Mouse (Mus musculus) neural tube, embryonic 13.5 days (tissue): Measurements from ENCODE around the gene Gna12. TPM values are rescaled to one million over a fixed set of nuclear protein-coding genes. Genes with fewer than 3 reads are reported as not detected.

Source experiments
- ATAC-seq: fragments of 200-750 bp; cut with Nextera tagmentation; 2 replicates; pipeline ENCODE4 v1.8.0; 2017; ENCODE audit warnings: low read depth, mild to moderate bottlenecking, moderate TSS enrichment, moderate library complexity
- H3K27ac ChIP-seq: fragments of 300-500 bp; sonication (generic); replicated peaks from 2 replicates; pipeline ENCODE4 v1.5.1; 2015; ENCODE audit warnings: moderate library complexity, mild to moderate bottlenecking, inconsistent platforms
- H3K27me3 ChIP-seq: fragments of 300-500 bp; sonication (generic); 2 replicates; pipeline ENCODE4 v1.6.1; 2015; ENCODE audit warnings: mild to moderate bottlenecking, inconsistent platforms
- H3K36me3 ChIP-seq: fragments of 300-500 bp; sonication (generic); 2 replicates; pipeline ENCODE4 v1.6.1; 2015; ENCODE audit warnings: mild to moderate bottlenecking, inconsistent platforms
- H3K4me1 ChIP-seq: fragments of 300-500 bp; sonication (generic); replicated peaks from 2 replicates; pipeline ENCODE4 v1.6.1; 2015; ENCODE audit warnings: inconsistent platforms
- H3K4me2 ChIP-seq: fragments of 300-500 bp; sonication (generic); 2 replicates; pipeline ENCODE4 v1.6.1; 2015; ENCODE audit warnings: inconsistent platforms, mild to moderate bottlenecking, moderate library complexity
- H3K4me3 ChIP-seq: fragments of 300-500 bp; sonication (generic); 2 replicates; pipeline ENCODE4 v1.5.1; 2015; ENCODE audit warnings: mild to moderate bottlenecking, inconsistent platforms
- H3K9ac ChIP-seq: fragments of 300-500 bp; sonication (generic); 2 replicates; pipeline ENCODE4 v1.6.1; 2015; ENCODE audit warnings: moderate library complexity, mild to moderate bottlenecking, inconsistent platforms
- H3K9me3 ChIP-seq: fragments of 300-500 bp; sonication (generic); 2 replicates; pipeline ENCODE4 v1.6.1; 2016; ENCODE audit warnings: inconsistent platforms
- WGBS: fragments of 180-500 bp; shearing (Covaris S2); methylation state at CpG from one replicate; pipeline ENCODE4 v1.1.7; 2015; 5-methylcytosine and 5-hydroxymethylcytosine counted together
- polyA plus RNA-seq: library from polyadenylated mRNA; unstranded; fragments of >200 nt; fragmentation: Nextera tagmentation; extraction: Ambion mirVana; gene quantifications from 2 replicates; pipeline ENCODE4 v1.2.1, GENCODE M21; 2015

The Gna12 gene
- polyA plus RNA-seq, 1 experiment from 2014 or later = 35.0 TPM

- WGBS = 71% methylated on average over 5 of the region's 5 CpGs
- H3K27ac ChIP-seq = peak overlapping the region; percentile 91
- H3K4me1 ChIP-seq = peaks cover 59% of the 10 kb centered on the region
- 0 out of 2 replicates have a peak, but pooled peaks have one; percentile 40 for ATAC-seq
- no peaks in the 10 kb centered on the region for H3K36me3 ChIP-seq
- no peaks in the 10 kb centered on the region for H3K27me3 ChIP-seq
- H3K4me3 ChIP-seq = no peak overlapping the region
- H3K9ac ChIP-seq = no peak overlapping the region
- H3K4me2 ChIP-seq = no peak overlapping the region
- no peaks in the 10 kb centered on the region for H3K9me3 ChIP-seq
These were observed 61.9 kb downstream of the Gna12 start for GRCm38 (mm10) chr5:140768333-140768732.

DNA sequence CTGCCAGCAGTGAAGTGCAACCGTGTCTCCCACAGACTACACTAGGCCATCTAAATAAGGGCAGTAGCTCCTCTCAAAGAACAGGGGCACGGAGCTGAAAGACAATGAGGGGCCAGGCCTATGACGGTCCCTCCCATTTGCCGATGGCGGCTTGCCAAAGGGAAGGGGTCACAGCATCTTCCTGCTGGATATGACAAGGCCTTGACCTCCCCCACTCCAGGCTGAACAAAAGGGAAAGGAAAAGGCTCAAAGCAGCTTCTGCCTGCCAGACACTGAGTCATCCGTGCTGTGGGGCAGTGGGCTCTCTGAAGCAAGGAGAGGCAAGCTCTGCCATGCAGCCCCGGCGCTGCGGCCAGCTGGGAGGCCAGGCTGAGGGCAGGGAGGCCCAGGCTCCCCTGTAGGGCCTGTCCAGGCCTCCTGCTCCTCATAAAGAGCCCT lies 62.5 kb downstream of the Gna12 start:
- H3K9me3 ChIP-seq = no peaks in the 10 kb centered on the region
- peak overlapping the region; percentile 53 for H3K9ac ChIP-seq
- H3K4me2 ChIP-seq = no peak overlapping the region
- H3K4me3 ChIP-seq = no peak overlapping the region
- no peaks in the 10 kb centered on the region for H3K36me3 ChIP-seq
- WGBS = 3% methylated on average over 9 of the region's 9 CpGs
- H3K27ac ChIP-seq = peak overlapping the region; percentile 91
- H3K27me3 ChIP-seq = no peaks in the 10 kb centered on the region
- H3K4me1 ChIP-seq = peaks cover 62% of the 10 kb centered on the region
- peak; percentile 60; the same call in 1 of the 2 replicates for ATAC-seq

DNA sequence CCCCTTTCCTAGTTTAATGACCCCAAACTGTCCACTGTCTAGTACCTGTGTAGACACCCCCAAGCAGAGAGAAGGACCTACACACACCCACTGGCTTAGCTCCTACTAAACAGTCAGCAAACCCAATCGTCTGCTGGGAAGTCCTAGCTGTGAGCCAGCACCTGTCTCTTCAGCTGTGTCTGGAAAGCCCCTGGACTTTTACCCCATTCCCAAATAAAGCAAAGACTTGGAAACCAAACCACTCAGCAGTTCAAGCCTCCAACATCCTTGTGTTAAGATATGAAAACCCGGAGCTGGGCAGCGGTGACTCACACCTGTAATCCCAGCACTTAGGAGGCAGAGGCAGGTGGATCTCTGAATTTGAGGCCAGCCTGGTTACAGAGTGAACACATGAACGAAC lies 63.7 kb downstream of the Gna12 start:
- H3K4me3 ChIP-seq = no peak overlapping the region
- ATAC-seq = no peak
- no peaks in the 10 kb centered on the region for H3K27me3 ChIP-seq
- H3K9ac ChIP-seq = no peak overlapping the region
- peaks cover 10% of the 10 kb centered on the region for H3K36me3 ChIP-seq
- 90% methylated on average over 4 of the region's 4 CpGs for whole genome bisulfite sequencing
- no peak overlapping the region for H3K27ac ChIP-seq
- peaks cover 59% of the 10 kb centered on the region for H3K4me1 ChIP-seq
- H3K9me3 ChIP-seq = no peaks in the 10 kb centered on the region
- H3K4me2 ChIP-seq = no peak overlapping the region

GRCm38 (mm10) chr5:140764921-140765613 lies 65.2 kb downstream of the Gna12 start:
- WGBS = 75% methylated on average over 6 of the region's 6 CpGs
- no peaks in the 10 kb centered on the region for H3K27me3 ChIP-seq
- peak overlapping the region; percentile 9 for H3K27ac ChIP-seq
- ATAC-seq = no peak
- no peak overlapping the region for H3K4me3 ChIP-seq
- no peaks in the 10 kb centered on the region for H3K9me3 ChIP-seq
- peaks cover 45% of the 10 kb centered on the region for H3K4me1 ChIP-seq
- H3K9ac ChIP-seq = no peak overlapping the region
- no peak overlapping the region for H3K4me2 ChIP-seq
- H3K36me3 ChIP-seq = peaks cover 23% of the 10 kb centered on the region

- H3K36me3 ChIP-seq = peaks cover 48% of the 10 kb centered on the region
- ATAC-seq = no peak
- H3K9ac ChIP-seq = no peak overlapping the region
- peaks cover 19% of the 10 kb centered on the region for H3K4me1 ChIP-seq
- no peak overlapping the region for H3K27ac ChIP-seq
- no peaks in the 10 kb centered on the region for H3K27me3 ChIP-seq
- H3K4me3 ChIP-seq = no peak overlapping the region
- H3K4me2 ChIP-seq = no peak overlapping the region
- no peaks in the 10 kb centered on the region for H3K9me3 ChIP-seq
- 78% methylated on average over 4 of the region's 4 CpGs for WGBS
These were observed 67.7 kb downstream of the Gna12 start for GRCm38 (mm10) chr5:140762540-140762939.

DNA sequence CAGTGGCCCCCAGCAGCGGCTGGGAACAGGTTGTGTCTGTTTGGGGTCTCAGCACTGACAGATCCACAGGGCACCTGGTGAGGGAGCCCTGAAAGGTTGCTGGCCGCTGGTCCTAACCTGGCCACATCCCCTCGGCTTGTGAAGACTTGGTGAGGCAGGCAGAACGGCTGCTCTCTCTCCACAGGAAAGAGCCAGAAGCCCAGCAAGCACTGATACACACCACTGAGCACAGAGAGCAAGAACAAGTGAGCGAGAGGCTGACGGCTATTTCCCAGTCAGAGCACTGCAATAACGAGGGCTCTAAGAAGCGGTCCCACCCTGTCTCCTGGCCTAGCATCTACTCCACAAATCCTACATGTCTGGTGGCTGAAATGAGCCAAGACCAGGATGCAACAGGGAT lies 71.4 kb downstream of the Gna12 start:
- Histone ChIP-seq H3K4me2 (no peak overlapping the region), H3K4me3 (no peak overlapping the region), H3K36me3 (peaks cover 67% of the 10 kb centered on the region), H3K9me3 (no peaks in the 10 kb centered on the region), H3K27me3 (no peaks in the 10 kb centered on the region), H3K27ac (no peak overlapping the region), H3K9ac (no peak overlapping the region), H3K4me1 (0 out of 2 replicates have a peak, but pooled peaks cover 11% of the 10 kb centered on the region)
- WGBS = 83% methylated on average over 8 of the region's 8 CpGs
- no peak for ATAC-seq

DNA sequence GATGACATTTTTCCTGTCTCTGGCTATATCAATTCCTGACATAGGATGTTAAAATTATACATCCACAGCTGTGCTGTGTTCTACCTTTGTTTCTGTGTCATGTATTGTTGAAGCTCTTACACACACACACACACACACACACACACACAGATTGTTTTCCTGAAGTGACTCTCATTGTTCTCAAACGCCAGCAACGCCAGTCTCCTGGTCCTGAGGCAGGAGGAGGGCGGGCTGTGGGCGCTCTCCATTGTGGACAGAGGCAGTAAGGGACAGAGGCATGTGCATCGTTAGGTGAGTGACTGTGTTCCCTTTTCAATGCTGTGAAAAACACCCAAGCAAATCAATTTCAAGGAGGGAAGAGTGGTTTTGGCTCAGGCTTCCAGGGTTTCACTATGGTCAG lies 77.0 kb downstream of the Gna12 start:
- no peaks in the 10 kb centered on the region for H3K27me3 ChIP-seq
- WGBS = 49% methylated on average over 5 of the region's 5 CpGs
- H3K36me3 ChIP-seq = peaks cover 31% of the 10 kb centered on the region
- H3K4me1 ChIP-seq = peaks cover 17% of the 10 kb centered on the region
- ATAC-seq = no peak
- no peak overlapping the region for H3K4me2 ChIP-seq
- H3K27ac ChIP-seq = no peak overlapping the region
- H3K9me3 ChIP-seq = no peaks in the 10 kb centered on the region
- no peak overlapping the region for H3K4me3 ChIP-seq
- no peak overlapping the region for H3K9ac ChIP-seq

DNA sequence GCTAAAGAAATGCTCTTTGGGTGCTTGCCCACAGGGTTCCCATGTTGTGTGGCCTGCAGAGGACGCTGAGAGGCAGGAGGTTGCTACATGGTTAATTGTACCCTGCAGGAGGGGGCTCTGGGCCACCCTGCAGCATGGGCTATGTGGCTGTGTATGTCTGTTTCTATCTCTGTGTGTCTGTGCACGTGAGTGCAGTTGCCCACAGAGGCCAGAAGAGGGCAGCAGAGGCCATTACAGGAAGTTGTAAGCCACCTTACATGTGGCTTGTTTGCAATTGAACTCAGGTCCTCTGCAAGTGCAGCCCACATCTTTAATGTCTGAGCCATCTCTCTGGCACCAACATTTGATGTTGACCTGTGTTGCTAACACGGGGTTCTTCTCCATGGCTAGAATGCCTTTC lies 77.6 kb downstream of the Gna12 start:
- ATAC-seq = no peak
- no peak overlapping the region for H3K27ac ChIP-seq
- H3K4me2 ChIP-seq = no peak overlapping the region
- peaks cover 25% of the 10 kb centered on the region for H3K36me3 ChIP-seq
- no peak overlapping the region for H3K4me3 ChIP-seq
- H3K27me3 ChIP-seq = no peaks in the 10 kb centered on the region
- WGBS = 96% methylated on average over 3 of the region's 3 CpGs
- H3K9ac ChIP-seq = no peak overlapping the region
- H3K9me3 ChIP-seq = no peaks in the 10 kb centered on the region
- H3K4me1 ChIP-seq = peaks cover 17% of the 10 kb centered on the region

DNA sequence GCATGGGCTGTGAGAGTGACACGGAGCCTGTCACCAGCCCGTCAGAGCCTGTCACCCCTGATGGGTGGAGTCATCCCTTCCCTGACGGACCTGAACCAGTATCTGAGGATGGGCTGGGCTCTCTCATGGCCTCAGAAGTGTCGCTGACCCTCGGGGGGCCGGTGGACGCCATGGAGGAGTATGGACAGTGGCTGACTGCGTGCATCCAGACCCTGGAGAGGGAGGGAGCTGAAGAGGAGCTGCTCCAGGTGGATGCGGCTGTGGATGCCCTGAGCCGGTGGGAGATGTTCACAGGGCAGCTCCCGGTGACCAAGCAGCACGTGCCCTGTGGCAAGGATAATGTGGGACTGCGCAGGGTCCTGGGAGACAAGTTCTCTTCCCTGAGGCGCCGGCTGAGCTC lies 78.2 kb downstream of the Gna12 start:
- Histone ChIP-seq H3K9ac (no peak overlapping the region), H3K27me3 (no peaks in the 10 kb centered on the region), H3K4me1 (peaks cover 17% of the 10 kb centered on the region), H3K9me3 (no peaks in the 10 kb centered on the region), H3K4me3 (no peak overlapping the region), H3K4me2 (no peak overlapping the region), H3K27ac (no peak overlapping the region), H3K36me3 (peaks cover 21% of the 10 kb centered on the region; the same call in 1 of the 2 replicates)
- WGBS = 92% methylated on average over 15 of the region's 15 CpGs
- no peak for ATAC-seq

DNA sequence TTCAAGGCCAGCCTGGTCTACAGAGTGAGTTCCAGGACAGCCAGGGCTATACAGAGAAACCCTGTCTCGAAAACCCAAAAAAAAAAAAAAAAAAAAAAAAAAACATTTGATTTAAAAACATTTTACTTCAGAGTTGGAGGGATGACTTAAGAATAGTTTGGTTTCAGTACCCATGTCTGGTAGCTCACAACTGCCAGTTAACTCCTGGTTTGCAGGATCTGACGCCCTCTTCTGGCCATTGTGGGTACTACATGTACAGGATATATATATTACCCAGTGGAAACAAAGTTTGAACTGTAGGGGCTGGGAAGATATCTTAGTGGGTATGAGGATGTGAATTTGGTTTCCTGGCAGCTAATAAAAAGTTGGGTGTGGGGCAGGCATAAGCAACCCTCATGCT lies 79.3 kb downstream of the Gna12 start:
- Histone ChIP-seq H3K4me3 (no peak overlapping the region), H3K4me2 (no peak overlapping the region), H3K9ac (no peak overlapping the region), H3K27ac (no peak overlapping the region), H3K9me3 (no peaks in the 10 kb centered on the region), H3K27me3 (no peaks in the 10 kb centered on the region), H3K36me3 (peaks cover 18% of the 10 kb centered on the region; the same call in 1 of the 2 replicates), H3K4me1 (peaks cover 17% of the 10 kb centered on the region)
- no peak for ATAC-seq
- WGBS = 2% methylated on average over 1 of the region's 2 CpGs

DNA sequence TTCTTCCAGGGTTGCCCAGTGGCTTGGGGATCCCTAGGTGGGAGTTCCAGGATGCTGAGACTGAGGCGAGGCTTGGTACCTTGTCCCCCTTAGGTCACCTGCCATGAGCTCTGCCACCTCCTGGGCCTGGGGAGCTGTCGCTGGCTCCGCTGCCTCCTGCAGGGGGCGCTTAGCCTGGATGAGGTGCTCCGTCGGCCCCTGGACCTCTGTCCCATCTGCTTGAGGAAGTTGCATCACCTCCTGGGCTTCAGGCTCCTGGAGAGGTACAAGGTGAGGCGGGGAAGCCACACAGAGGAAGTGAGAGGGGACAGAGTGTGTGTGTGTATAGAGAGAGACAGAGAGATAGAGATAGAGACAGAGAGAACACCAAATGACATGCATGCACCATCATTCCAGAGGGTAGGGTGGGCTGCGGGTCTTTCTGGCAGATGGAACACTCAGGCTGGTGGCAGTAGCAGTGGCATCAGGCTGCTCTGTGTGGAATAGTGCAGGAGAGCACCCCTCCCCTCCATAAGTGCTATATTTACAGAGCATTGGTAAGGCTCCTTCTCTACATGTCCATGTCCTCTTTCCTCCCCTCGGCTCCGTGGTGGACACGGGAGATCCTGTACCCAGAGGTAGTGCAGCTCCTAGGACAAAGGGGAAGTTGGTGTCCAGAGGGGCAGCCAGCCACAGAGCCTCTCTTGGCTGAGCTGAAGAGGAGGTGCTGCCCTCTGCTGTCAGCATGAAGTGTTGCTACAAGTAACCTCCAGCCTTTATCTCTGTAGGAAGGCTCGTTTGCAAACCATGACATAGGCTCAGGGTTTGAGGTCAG lies 81.0 kb downstream of the Gna12 start:
- Histone ChIP-seq H3K9ac (peak overlapping the region; percentile 60), H3K36me3 (0 out of 2 replicates have a peak, but pooled peaks cover 5% of the 10 kb centered on the region), H3K27ac (peak overlapping the region; percentile 38; the same call in 1 of the 2 replicates), H3K9me3 (no peaks in the 10 kb centered on the region), H3K4me3 (peak overlapping the region; percentile 24; the same call in 1 of the 2 replicates), H3K4me1 (peaks cover 17% of the 10 kb centered on the region), H3K4me2 (peak overlapping the region; percentile 50), H3K27me3 (no peaks in the 10 kb centered on the region)
- ATAC-seq = peak; percentile 72
- WGBS = 18% methylated on average over 12 of the region's 12 CpGs

DNA sequence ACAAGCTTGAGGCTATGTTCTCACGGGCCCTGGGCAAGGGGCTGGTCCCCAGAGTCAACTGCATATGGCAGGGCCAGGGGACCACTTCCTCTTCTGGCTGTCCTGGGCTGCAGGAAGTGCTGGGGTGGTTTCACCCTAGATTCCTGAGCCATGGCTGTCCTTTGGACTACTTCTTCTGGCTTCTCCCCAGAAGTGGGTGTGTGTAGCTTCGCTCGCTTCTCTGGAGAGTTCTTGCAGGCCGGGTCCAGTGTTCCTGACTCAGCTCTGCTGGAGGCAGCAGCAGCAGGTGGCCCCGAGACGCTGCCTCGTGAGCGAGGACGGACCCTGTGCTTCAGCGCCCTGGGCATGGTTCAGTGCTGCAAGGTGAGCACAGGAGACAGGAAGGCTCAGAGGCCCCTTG lies 81.8 kb downstream of the Gna12 start:
- Histone ChIP-seq H3K36me3 (0 out of 2 replicates have a peak, but pooled peaks cover 5% of the 10 kb centered on the region), H3K4me1 (peaks cover 17% of the 10 kb centered on the region), H3K9ac (no peak overlapping the region), H3K4me3 (no peak overlapping the region), H3K4me2 (no peak overlapping the region), H3K27me3 (no peaks in the 10 kb centered on the region), H3K27ac (no peak overlapping the region), H3K9me3 (no peaks in the 10 kb centered on the region)
- WGBS = 84% methylated on average over 10 of the region's 10 CpGs
- no peak for ATAC-seq
